Mouse (Mus musculus) bone marrow macrophage, adult 2 months (primary cell): Measurements from ENCODE around the gene Iqsec1.

ENCODE experiments used
- CTCF ChIP-seq: IDR thresholded peaks from 2 replicates; pipeline ENCODE4 v1.5.1; 2012; ENCODE audit warnings: low read depth, mild to moderate bottlenecking, low read length, moderate library complexity
- POLR2A ChIP-seq: IDR thresholded peaks from 2 replicates; pipeline ENCODE4 v1.6.1; 2012; ENCODE audit warnings: mild to moderate bottlenecking, low read depth, low read length, borderline replicate concordance

GRCm38 (mm10) chr6:90857844-90858243 lies 130.6 kb downstream of the Iqsec1 start:
- TF ChIP-seq CTCF (no peak), POLR2A (no peak)
